16 mouse cellular contexts compared by ENCODE assay signal in genomic region chr12:87423700-87424099, GRCm38 (mm10).
"Had no signal": no experiment of that assay in that cellular context is flagged by ENCODE, and none has a peak within 500 bp of the region (broad histone marks: within the 10 kb centered on the region; RNA-seq: fewer than 3 reads in every experiment).

No protein-coding gene starts in this region.

- H3K9ac ChIP-seq: kidney, embryonic 15.5 days; liver, embryonic 14.5 days; liver, postnatal 0 days; lung, embryonic 14.5 days had no signal

- H3K9me3 ChIP-seq: kidney, embryonic 15.5 days had no signal

- H3K4me2 ChIP-seq: kidney, embryonic 15.5 days; liver, embryonic 11.5 days; lung, embryonic 14.5 days had no signal

- DNase-seq: kidney, adult 8-10 months; kidney, postnatal 10 days; kidney, postnatal 36 days; layer of hippocampus, postnatal 36 days; liver, postnatal 0 days; lung, embryonic 14.5 days; thymus, adult 18-20 months; thymus, postnatal 14 days; thymus, postnatal 4 days had no signal

- H3K4me3 ChIP-seq: kidney, embryonic 15.5 days; left cerebral cortex, adult 2 months had no signal

- ATAC-seq: liver, postnatal 0 days; lung, postnatal 0 days; midbrain, embryonic 16.5 days had no signal

- H3K27ac ChIP-seq: kidney, embryonic 15.5 days; left cerebral cortex, adult 2 months; liver, embryonic 14.5 days; macrophage had no signal

- H3K27me3 ChIP-seq: kidney, embryonic 15.5 days had no signal
